Mouse (Mus musculus) mouse embryonic stem cell (cell line): Measurements from ENCODE around the gene Lman1l.

Experiments
- in situ Hi-C, 2 experiments: fragments of 300-500 bp; cut with MboI; formaldehyde crosslinking; loops; 1 replicate in 1 of 2; 3 replicates in 1 of 2; pipeline ENCODE4 v1.14.3; 2019 to 2020; ENCODE audit warnings: low sequenced_read_pairs in 2 of 2, low pct_unique_long_range_greater_than_20kb in 1 of 2, mixed read lengths in 1 of 2; ENCODE audit not compliant: unreplicated experiment in 1 of 2

The Lman1l gene

DNA sequence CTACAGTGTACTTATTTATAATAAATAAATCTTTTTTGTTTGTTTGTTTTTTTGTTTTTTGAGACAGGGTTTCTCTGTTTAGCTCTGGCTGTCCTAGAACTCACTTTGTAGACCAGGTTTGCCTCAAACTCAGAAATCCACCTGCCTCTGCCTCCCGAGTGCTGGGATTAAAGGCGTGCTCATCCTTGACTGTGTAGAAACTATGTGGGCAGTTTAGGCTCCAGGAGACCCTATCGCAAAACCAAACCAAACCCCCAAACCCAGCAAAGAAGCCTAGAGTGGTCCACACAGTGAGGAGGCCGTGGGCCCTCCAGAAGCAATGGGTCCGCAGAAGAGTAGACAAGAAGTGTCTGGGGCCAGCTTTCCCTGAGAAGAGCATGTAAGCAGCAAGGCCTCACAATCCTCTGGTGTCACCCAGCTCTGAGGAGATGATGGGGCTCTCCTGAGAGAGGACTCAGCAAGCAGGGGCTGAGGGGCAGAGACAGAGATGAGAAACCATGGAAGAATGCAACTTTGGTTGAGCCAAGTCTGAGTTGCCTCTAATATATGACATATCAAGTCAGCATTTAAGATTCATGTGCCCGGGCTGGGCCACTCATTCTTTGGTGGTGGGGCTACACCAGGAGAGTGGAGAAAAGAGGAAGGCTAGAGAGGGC, 29.7 kb upstream of the Lman1l start:
- in situ Hi-C loops = no loop called here

DNA sequence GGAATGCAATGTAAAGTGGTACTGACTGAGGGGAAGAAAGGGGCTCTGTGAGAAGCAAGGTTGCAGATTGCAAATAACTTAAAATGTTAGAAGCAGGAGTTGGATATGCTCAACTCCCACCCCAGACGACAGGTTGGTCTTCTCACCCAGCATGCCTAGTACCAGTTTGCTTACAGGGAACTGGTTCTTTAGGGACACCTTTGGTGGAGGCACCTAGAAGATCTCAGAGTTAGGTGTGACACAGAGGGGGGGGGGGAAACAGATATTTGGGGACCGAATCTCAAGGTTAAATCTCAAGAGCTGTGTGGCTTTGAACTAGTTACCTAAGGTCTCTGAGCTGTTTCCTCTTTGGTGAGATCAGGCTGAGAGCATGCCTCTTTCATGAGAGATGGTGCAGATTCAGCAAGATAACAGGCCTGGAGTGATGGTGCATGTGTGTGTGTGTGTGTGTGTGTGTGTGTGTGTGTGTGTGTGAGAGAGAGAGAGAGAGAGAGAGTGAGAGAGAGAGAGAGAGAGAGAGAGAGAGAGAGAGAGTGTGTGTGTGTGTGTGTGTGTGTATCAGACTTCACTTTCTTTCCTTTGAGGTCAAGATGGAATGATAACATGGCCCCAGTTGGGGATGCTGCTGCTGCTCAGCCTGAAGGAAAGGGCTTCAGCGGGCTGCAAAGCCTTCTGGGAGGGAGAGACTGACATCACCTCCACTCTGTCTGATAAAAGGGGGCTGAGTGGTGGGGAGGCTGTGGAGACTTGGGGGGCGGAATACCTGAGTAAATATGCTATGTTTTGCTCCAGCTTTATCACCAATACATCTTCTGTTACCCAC, 26.9 kb upstream of the Lman1l start:
- in situ Hi-C loops = no loop called here

DNA sequence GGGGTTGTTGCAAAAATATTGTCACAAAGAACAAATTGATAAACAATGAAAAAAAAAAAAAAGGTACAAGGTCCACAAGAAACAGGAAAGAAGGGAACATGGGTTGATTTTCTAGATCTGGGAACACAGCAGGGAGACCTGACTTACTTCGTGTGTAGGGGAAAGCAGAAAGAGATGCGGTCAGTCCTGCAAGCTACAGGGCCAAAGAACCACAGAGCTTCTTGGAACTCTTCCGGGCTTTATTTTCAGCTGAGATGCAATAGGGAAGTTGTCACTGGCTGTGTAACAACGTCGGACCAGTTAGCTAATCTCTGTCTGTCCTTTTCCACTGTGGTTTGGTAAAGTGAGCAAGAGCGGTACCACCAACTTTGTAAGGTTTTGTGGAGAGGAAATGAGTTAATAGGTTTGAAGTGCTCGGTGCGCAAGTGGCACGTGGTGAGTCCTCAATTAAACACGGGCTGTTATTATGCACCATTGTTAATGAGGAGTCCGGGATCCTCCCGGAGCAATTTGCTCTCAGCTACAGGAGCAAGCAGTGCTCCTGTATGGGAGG, 26.1 kb upstream of the Lman1l start:
- in situ Hi-C loops = no loop called here

DNA sequence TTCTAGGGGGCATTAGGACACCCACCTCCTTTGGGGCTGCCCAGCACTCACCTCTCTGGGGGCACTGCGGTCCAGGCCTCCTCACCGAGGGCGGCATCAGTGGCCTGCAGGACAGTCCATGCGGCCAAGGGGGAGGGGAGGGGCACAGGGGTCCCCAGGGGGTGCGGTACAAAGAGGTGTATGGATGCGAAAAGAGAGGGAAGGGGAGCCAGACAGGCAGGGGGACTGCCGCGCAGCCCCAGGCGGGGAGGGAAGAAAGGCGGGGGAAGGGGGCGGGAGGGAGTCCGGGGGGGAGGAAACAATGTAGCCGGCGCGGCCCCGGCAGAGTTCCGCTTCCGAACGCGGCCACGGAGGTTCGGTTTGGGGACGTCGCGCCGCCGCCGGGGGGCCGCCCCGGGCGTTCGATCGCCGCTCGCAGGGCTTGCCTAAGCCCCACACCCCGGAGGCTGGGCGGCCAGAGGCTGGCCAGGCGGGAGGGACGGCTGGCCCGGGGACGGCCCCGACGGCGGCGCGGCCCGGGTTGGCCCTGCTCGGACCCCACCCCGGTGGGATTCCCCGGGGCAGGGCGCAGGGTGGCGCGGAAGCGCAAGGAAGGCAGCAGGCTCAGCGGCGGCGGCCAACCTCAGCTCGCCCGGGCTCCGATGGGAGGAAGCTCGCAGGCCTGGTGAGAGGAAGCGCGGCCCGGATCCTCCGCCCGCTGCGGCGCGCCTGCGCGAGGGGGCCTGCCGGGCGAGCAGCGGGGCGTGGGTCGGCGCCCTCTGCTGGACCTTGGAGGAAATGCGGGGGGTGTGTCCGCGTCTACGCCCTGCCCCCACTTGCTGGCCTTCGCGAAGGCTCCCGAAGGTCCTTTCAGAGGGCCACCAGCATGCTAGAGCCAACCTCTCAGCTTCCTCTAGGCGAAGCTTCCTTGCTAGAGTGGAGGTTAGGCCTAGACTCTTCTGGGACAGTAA, 24.6 kb upstream of the Lman1l start:
- in situ Hi-C loops = no loop called here

DNA sequence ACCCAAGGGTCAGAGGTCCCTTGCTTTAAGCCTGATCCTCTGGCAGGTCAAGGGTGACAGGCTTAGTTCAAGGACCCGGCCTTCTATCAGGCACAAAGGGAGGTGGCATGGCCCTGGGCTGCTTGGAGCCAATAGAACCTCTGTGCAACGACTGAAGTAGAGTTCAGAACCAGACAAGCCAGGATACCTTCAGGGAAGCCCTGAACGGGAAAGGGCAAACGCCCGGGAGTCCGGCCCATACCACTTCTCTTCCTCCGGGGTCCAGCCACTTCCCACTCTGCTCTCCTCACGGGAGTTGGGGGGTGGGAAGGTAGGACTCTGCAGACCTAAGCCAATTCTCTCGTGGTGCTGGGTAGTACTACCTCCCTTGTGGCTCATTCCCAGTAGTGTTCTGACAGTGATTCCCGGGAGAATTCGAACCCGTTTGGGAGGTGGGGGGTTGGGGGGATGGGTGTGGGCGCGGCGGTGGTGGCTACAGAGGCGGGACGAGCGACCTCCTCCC, 23.9 kb upstream of the Lman1l start:
- in situ Hi-C loops = no loop called here

DNA sequence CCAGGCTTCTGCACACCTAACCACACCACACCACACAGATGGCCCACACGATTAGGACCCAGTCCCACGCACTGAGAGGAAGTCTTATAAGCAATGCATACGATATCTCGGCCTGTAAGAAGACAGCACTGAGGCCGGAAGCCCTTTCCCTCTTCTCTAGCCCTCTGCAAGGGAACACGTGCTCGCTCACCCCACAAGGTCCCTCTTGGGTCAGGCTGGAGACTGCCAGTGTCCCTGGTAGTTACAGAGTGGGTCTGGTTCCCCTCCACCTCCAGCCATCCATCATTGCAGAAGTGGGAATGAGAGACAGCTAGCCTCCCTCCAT, 23.2 kb upstream of the Lman1l start:
- in situ Hi-C loops = no loop called here

DNA sequence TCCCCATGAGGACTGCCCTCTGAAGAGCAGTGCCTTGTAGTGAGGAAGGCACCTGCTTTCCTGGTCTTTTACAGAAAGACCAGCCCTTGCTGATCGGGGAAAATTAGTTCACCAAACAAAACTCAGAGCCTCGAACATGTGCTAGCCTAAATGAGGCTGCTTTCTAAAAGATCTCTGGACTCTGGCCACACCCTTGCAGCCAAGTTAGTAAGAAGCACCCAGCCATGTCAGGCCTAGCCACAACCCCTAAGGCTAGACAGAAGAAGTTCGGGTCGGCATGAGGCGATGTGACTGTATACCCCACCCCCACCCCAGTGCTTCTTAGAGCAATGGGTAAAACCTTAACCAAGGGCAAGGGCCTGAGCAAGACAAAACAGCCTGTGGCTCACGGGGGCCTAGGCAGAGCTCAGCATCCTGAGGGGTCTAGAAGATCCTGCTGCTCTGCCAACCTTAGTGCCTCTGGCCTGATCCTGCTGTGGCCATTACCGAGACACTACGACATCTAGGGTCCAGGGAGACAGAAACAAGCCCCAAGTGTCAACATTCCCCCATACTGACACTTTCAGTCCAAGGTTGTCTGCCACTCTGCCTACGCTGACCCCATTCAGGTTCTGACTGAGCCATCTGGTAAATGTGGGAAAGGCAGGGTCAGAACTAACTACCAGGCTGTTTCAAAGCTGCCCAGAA, 22.7 kb upstream of the Lman1l start:
- in situ Hi-C loops = no loop called here

DNA sequence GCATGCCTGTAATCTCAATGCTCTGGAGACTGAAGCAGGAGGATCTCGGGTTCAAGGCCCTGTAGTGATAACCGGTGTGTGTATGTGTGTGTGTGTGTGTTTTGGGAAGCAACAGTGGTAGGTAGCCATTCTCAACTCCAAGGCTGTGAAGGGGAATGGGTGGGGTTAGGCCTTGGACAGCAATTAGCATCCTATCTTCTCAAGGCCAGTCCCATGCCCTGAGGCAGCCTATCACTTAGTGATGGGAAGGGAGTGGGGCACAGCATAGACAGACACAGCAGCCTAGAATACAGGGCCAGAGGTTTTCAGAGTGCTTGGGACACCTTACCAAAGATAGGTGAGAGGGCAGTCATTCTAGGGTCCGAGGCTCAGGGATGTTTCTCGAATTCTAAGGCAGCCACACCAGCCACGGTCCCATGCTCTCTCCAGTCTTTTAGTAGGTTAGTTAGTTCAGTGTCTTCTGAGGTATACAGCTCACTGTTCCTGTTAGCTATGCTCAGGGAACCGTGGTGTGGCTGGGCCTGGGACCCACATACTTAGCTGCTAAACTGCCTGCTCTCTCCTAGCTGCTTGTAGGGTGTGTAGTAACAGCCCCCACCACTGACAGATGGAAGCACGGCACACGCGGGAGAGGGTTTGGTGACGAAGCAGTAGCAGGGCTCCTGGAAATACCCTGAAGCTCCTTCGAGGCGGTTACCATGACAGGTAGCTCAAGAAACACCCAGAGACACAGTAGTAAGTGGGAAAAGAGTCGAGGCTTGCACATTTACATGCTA, 21.4 kb upstream of the Lman1l start:
- in situ Hi-C loops = no loop called here

DNA sequence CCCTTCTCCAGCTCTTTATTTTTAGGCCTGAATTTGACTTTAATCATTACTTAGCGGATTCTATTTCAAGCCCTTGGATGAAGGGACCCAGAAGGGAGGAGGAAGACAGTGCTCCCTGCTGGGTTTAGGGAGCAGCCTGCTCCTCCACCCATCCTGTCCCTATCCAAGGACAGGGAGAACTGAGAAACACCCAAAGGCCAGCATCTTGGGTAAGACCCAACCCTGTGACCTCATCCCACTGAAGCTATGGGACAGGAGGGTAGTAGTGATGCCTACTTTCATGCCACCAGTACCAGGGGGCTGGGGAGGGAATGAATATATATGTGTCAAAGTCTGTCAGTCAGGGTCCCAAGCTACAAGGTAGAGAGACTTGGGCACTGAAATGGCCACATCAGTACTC, 20.4 kb upstream of the Lman1l start:
- in situ Hi-C loops = no loop called here

DNA sequence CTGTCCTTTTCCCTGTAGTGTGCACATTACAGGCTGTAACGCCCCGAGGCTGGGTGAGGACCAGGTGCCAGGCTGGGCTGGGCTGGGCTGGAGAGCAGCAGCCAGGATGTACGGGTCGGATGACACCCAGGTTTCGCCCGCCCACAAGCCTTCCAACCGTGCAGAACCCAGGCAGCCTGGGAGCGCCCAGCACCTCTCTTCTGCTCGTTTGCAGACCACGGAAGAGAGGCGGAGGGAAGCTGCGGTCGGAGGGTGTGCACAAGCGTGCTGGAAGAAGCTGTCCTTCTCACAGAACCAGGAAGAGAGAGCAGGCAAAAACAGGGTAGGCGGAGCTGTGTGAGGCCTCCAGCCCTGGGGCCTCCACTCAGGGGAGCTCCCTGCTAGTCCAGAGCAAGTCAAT, 19.8 kb upstream of the Lman1l start:
- in situ Hi-C loops = no loop called here

DNA sequence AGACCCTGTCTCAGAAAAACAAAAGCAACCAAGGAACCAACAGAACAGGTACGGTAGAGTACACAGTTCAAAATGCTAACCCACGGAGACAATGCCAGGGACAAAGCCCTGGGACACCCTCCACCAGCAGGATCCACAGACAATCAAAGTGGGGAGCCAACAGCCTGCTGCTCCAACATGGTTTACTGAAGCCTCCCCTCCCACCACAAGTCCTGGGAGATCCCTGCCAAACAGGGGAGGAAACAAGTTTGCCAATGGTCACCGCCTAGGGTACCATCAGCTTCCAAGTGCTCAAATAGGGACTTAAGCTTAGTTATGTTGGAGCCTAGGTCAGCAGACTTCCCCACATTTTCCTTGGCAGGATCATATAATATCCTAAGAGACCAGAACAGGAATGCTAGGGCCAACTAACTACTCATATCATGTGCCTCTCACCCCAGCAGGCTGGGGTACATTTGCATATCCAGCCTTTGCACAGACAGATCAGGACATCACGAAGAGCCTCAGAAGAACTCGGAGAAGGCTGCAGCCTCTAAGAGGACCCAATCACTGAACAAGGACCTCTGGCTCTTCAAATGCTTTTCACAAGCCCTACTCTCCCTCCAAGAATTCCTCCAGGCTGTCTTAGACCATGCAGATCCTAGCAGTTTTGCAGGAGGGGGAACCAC, 19.2 kb upstream of the Lman1l start:
- in situ Hi-C loops = no loop called here

DNA sequence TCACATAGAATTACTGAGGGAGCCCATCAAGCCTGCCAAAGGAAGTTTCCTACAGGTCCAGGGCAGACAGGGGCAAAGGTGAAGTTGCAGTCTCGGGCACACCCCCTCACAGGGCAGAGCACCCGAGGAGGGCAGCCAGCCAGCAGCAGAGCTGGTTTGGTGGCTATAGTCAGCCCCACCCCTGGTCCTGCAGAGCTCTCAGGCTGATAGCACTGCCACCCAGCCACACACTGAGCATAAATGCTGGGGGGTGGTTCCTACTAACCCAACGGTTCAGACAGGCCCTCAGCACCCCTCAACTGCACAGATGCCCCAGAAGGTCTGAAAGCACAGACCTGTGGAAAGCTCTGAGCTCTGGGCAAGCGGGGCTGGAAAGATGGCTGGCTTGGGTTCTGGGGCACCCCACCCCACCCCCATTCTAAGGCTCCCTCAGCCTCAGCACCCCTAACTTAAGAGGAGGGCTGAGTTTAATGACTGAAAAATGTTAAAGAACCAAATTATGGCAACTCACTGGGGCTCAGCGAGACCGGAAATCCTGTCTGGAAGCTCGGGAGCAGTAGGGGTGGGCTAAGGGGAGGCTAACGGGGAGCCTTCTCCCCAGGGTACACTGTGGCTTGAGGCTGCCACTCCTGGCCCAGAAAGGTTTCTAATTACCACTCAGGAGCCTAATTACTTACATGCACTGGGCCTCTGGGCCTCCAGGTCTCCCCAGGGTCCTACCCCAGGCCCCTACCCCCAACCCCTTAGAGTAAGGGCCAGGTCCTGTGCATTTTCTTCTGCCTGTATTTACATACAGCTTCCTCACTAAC, 18.3 kb upstream of the Lman1l start:
- in situ Hi-C loops = no loop called here

DNA sequence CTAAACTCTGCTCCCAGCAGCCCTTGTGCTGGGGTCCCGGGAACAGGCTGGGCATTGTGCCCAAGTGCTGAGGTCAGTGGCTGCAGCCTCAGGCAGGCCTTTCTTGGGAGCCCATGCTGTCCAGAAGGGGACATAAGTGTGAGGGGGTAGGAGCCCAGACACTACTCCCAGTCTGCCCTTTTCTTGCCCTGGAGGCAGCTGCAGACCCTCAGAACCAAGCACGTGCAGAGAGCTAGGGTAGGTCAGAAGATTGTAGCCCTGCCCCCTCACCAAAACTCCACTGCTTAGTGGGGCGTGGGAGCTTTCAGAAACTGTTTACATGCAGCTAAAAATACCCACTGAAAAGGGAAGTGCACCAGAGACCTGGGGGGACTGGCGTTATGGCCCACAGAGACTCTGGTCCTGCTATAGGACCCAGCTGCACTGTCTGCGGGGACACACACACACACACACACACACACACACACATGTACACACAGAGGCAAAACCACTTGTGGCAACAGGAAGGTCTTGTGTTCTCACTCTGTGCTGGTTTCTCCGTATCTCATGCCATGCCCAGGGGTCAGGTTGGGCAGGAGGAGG, 17.3 kb upstream of the Lman1l start:
- in situ Hi-C loops = no loop called here

DNA sequence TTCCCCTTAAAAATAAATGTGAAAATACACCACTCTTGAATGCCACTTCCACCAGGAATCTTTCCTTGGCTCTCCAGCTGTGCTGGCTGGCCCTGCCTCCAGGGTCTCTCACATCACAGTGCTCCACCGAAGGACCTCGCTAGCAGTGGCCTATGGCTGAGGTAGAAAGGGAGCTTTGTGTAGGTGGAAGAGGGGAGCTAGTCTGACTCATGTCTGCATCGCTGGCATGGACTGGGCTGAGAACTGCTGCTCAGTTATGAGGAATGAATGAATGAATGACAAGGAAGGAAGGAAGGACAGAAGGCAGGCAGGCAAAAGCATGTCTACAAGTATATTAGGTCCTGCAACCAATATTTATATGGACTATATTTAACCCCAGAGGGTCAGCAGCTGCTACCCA, 16.7 kb upstream of the Lman1l start:
- in situ Hi-C loops = no loop called here

DNA sequence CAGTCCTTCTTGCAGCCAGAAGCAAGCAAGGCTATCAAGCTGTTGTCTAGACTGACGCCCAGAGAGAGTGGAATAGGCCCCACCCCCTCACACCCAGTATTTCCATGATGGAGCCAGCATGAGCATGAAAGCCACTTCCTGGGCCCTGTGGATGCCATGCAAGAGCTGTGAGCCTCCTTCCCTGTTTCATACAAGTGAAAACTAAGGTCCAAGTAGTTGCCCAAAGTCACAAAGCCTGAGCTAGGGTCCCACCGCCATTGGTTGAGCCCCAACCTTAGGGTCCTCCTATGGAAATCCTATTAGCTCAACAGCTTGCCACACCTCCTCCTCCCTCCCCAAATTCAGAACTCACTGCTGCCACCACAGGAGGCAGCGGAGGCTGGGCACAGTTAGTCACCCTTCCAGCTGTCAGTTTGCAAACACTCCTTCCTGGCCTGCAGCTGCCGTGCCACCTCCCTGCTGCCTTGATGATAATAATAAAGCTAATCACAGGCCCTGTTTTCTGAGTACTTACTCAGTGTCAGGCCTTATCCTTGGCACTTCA, 13.0 kb upstream of the Lman1l start:
- in situ Hi-C loops = no loop called here
